Mouse (Mus musculus): ENCODE results near the gene Klhdc7a.
A peak's percentile ranks its signal among the peaks of the same experiment; 100 is the strongest.

Gene Klhdc7a

DNA sequence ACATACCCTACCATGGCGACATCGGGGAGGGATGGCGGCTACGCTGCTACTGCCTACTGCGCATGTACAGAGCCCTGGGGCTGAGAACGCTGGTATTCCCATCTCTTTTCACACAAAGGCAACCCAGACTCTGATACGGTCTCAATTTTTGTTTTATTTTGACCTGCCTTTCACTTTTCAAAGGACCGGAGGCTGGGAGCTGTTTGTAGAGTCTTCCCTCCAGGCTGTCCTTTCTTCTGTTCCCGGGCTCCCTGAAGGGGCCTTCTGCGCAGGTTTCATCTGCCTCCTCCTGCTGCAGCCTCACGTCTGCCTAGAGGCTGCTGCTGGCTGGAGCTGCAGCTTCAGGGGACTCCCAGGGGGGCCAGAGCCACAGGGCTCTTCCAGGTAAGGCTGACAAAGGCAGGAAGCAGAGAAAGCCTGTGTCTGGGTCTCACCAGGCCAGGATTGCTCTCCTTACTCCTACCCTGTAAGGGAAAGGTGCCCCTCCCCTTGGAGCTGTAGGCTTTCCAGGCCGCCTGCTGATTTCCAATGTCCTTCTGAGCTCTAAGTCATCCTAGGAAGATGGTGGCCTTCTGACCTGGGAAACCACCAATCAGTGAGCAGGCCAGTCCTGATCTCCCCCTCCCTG, 7.6 kb downstream of the Klhdc7a start:
- no peak for DNase-seq

DNA sequence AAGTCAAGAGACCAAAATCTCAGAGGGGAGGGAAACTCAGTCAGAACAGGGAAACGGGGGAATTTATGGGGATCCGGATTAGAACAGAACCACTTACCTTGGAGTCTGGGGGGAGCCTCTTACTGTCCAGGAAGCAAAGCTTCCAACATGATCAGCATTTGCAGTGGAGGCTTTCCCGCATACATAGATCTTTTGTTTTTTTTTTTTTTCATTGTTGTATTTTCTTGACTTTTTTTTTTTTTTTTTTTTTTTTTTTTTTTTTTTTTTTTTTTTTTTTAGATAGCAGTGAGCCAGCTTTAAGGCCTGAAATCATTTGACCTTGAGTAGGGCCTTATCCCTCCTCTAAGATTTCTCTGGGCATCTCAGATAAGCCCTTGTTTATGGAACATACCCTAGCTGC, 8.6 kb downstream of the Klhdc7a start:
- DNase-seq: no peak

DNA sequence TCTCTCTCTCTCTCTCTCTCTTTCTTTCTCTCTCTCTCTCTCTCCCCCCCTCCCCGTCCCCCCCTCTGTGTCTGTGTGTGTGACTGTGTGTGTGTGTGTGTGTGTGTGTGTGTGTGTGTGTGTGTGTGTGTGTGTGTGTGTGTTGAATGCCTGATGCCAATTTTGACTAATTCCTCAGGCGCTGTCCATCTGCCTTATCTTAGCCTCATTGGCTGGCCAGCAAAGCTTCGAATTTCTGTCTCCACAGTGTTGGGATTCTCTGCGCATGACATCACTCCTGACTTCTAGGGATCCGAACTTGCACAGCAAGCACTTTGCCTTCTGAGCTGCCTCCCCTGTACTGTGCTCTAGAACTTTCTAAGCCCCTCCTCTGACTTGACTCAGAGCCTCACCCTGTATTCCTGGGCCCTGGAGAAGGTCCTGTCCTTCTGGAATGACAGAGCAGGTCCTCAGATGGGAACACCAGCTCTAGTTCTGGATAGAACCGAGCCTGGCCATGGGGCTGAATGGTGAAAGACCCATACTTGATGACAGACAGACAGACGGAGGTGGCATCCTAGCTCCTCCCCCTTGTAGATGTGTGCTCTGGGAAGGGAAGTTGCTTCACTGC, 16.8 kb downstream of the Klhdc7a start:
- DNase-seq: no peak

DNA sequence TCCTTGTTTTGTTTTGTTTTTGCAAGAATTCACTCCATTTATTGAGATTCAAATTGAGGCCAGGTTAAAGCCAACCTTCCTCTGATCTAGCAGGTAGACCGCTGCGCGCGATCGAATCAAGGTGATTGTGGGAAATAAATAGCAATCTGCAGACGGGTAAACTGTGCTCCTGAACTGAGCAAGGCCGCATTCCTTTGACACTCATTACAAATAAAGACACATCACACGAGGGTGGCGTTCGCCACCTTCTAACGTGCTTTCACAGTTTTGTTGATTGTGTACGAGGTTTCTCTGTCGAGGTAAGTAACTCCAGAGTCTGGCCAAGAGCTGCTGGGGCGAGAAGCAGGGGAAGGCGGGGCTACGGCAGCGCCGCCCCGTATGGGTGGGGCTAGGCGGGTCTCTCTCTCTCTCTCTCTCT, 17.4 kb downstream of the Klhdc7a start:
- DNase-seq: no peak

DNA sequence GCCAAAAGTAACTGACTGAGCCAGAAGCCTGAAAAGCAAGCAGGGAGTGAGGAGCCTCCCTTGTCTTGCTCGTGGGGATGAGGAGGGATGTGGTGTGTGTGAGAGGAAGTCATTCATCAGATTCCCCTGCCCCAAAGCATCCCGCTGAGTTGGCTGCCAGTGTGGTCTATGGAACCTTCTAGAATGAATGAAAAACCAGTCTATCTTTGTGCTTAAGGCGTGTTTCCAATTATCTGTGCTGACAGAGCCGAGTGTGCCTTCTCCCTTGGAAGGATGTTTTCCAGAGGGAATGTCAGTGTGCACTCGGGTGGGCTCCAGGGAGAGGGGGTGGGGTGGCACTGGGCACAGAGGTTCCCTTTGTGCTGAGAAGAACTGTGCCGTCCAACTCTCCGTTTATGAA, 19.2 kb downstream of the Klhdc7a start:
- DNase-seq: no peak

DNA sequence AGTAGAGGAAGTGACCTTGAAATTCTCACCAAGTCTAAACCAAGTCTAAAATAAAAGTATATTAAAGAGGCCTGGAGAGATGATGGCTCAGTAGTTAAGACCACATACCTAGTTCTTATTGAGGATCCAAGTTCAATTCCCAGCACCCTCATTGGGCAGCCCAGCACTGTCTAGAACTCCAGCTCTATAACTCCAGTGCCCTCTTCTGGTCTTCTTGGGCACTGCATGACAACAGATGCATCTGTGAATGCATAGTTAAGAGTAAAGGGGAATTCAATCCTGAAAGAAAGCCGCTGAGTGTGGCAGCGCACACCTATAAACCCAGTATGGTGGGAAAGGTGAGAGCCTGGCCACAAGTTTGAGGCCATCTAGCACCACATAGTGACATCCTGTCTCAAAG, 20.5 kb downstream of the Klhdc7a start:
- no peak for DNase-seq

DNA sequence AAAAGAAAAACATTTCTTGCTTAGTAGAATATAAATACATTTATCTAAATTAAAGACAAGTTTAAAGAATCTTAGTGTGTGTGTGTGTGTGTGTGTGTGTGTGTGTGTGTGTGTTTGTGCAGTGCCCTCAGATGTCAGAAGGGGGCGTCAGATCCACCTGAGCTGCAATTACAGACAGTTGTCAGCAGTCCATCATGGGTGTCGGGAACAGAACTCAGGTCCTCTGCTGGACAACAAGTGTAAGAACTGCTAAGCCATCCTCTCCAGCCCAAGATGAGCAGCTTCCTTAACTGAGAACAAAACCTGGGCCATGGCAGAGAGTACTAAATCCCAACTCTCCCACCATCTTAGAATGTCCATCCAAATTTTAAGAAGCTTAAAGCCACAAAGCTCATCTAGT, 26.0 kb downstream of the Klhdc7a start:
- DNase-seq: no peak

DNA sequence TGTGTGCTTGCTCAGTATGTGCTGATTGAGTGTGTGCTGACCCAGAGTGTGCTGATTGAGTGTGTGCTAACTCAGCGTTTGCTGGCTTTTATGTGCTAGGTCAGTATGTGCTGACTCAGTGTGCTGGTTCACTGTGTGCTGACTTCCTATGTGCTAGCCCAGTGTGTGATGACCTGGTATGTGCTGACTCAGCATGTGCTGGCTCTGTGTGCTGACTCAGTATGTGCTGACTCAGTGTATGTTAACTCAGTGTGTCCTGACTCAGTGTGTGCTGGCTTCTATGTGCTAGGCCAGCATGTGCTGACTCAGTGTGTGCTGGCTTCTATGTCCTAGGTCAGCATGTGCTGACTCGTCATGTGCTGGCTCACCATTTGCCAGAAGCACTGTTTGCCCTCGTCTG, 32.3 kb downstream of the Klhdc7a start:
- DNase-seq: no peak

DNA sequence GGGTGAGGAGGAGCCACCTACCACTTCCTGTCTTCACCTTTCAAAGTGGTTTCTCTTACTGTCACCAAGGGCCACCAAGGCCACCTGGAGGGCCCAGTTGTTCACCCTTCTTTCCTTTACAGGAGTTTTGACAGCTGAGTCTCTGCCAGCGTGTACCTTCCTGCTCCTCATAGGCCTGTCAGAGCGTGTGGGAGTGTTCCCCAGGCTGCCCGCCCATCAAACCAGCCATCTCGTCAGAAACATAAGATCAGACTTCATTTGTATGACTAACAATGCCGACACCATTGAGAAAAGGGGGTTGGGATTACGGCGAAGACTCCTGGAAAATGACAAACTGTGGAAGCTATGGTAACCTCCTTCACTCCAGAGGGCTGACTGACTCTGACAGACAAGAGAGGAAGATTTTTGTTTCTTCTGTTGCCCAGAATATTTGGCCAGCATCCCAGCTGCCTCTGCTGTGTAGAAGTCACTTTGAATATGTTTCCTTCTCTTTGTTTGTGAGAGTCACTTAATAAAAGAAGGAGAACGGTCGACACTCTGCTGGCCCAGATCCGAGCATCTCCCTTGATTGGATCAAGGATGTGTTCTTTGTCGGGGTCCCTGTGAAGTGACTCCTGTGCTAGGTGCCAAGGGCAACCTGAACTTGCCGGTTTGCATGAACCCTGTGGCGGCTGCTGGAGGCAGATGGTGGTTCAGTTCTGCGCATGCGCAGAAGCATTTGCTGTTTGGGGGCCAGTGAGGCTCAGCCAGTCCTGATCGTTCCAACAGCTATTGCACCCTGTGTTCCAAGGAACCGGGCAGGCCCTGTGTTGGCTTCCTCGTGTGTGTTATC, 34.6 kb downstream of the Klhdc7a start:
- DNase-seq: peak; percentile 52

DNA sequence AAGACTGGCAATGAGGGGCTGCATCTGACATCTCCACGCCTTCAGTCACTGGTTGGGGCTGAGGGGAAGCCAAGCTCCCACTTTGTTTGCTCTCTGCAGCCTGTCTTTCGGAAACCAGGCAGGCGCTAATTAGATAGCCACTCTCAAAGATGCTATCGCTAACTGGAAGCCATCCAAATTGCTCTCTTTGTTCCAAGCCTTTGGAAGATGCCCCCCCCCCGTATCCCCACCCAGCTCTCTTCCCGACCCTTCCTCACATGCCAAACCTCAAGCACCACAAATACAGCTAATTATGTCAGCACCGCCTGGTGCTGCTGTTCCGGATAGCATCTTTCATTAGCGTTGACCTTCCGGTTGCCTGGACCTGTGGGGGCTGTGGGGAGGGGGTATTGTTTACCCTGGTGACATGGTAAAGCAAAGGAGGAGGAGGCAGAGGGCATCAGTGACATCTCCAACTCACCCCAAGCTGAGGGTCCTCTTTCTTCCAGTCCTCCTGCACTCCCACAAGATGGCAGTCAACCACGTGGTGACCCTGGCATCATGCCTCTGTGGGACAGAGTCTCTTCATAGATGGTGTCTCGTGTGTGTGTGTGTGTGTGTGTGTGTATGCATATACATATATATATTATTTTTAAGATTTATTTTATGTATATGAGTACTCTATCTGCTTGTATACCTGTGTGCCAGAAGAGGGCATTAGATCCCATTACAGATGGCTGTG, 35.9 kb downstream of the Klhdc7a start:
- DNase-seq: no peak

DNA sequence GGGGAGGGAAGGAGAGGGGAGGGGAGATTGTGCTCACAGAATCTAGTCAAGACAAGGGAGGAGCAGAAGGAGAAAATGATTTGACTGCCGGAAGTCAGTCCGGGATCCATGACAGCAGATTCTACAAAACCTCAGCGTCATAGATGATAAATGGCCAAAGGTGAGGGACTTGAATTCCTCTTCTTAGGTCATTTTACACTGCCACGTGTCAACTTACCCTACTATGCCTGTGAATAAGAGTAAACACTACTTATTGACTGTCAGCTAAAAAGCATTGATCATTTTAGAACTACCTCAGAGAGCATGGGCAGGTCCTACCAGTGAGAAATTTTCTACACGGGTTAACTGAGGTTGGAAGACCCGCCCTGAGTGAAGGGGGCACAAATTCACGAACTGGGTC, 36.9 kb downstream of the Klhdc7a start:
- no peak for DNase-seq

DNA sequence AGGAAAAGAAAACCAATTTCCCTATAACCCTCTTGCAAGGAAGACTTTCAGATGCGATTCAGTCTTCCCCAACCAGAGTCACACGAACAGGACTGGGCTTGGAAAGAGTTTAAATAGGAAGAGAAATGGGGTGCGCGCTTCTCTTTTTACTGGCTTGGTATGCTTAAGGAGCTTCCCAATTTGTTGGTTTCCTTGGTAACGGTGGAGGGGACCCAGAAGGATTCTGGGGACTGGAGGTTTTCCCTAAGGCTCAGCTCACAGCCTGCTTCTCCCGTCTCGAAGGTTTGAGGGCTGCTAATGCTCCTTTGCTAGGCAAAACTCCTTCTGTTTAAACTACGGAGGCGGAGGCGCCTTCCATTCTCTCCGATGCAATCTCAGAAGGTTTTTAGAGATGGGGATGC, 41.7 kb downstream of the Klhdc7a start:
- DNase-seq: peak; percentile 55

DNA sequence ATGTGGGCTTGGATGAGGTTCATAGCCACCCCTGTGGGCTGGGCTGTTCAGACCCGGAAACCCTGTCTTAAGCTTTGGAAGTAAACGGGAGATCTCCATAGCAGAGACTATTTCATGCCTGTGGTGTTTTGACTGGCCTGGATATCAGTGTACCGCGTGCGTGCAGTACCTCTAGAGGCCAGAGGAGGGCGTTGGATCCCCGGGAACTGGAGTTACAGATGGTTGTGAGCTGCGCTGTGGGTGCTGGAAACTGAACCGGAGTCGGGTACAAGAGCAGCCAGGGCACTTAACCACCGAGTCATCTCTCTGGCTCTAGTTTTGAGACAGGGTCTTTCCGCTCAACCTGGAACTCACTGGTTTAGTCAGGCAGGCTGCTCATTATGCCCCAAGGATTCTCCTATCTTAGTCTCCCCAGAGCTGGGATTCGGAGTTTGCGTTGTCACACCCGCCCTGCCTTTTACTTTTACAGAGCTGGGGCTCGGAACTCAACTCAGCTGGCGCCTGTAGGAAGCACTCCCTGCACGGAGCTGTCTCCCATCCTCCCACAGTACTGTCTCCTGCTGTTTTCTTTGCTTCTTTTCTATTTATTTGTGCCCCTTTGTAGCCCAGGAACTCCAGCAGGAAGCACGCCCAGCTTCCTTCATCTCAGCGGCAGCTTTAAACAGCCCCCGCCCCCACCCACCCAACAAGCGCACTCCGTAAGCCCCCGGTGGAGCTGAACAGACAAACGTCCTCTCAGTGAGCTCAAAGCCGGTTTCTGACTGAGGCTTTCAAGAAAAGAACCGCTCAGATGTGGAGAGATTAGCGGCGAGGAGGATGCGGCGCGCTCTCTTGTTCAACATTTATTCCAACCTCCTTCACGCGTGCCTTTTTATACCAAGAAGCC, 42.3 kb downstream of the Klhdc7a start:
- peak; percentile 43 for DNase-seq

DNA sequence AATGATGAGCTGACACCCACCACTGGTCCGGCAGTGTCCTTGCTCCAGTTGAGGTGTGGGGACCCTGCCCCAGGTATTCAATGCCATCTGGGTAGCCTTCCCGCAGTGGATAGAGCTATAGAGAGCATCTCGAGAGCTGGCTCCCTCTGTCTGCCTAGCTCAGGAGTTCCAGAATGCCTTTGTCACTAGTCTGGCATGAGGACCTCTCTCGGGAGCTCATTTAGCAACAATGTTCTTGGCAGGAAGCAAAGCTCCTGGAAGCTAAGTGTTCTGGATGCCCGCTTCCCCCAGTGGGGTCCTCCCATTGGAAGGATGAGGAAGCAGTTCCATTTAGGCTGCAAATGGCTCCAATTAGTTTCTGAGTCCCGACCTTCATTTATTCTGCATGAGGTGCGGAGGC, 51.1 kb downstream of the Klhdc7a start:
- no peak for DNase-seq

Measured in right cerebral cortex, postnatal 25 days (tissue).